Mouse (Mus musculus) R1 (cell line): Measurements from ENCODE around the gene Atp6v1fnb.

Source experiments
- DNase-seq: peaks from one replicate; pipeline ENCODE4 v3.0.0-alpha.2; 2018; ENCODE audit warnings: low read depth, low spot score

The Atp6v1fnb gene

DNA sequence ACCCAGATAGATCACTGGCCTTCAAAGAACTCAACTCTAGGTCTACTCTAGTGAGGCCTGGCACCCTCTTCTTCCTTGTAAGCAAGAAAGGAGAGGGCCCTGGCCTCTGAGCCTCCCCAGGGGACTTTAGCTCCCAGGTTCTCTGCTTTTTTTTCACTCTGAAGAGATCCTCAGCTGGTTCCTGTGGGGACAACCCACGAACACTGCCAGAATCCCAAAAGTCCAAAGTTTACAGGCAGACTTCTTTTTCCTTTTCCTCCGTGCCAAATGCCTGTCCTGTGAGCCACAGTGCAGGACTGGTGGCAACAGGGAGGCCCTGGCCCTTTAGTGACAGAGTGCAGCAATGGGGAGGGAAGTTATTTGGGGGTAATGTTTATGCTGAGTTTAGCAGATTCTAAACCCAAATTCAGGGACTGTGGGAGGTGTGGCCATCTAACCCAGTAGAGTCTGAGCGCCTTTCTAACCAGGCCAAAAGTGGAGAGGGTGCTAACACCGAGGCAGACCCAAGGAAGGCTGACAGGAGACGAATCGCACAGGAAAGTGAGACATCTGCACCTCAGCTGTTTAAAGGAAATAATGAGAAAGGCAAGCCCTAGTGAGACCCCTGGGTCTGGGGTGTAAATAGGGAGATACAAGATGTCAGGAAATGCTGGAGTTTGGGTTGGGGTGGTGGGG, 51.5 kb downstream of the Atp6v1fnb start:
- no peak for DNase-seq
